Comparison of ENCODE assay signal across 21 mouse cellular contexts in the genomic region with DNA sequence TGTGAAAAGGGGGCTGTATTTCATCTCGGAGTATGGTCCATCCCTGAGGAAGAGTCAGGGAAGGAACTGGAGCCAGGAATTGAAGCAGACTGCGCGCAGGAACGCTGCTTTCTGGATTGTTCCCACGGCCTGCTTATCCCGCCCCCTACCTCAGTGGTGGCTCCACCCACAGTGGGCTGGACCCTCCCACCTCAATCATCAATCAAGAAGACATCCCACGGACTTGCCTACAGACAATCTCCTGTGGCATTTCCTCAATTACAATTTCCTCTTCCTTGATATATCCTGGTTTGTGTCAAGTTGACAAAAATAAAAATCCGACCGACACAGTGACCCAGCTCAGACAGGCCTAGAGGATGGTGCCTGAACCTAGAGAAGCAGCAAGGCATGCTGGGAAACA.
DNase-seq lines count a peak whose midpoint lies in the region; ATAC-seq and TF ChIP-seq lines count a peak whose summit lies in the region.
"Had no signal": no experiment of that assay in that cellular context is flagged by ENCODE, and none has a peak within 500 bp of the region (broad histone marks: within the 10 kb centered on the region; RNA-seq: fewer than 3 reads in every experiment).

No protein-coding gene starts in this region.

- H3K27ac ChIP-seq in intestine, embryonic 15.5 days: no peak overlapping the region
- no peak overlapping the region for H3K27ac ChIP-seq in intestine, postnatal 0 days (ENCODE audit: low read depth, low read length)
- H3K27ac ChIP-seq: embryonic facial prominence, embryonic 15.5 days; gastrocnemius, adult 2 months; heart, embryonic 10.5 days; hindbrain, postnatal 0 days; limb, embryonic 12.5 days; midbrain, embryonic 10.5 days; neural tube, embryonic 15.5 days had no signal

- H3K36me3 ChIP-seq in intestine, embryonic 15.5 days: no peaks in the 10 kb centered on the region
- H3K36me3 ChIP-seq in intestine, postnatal 0 days (ENCODE audit: control insufficient read depth, insufficient read depth): no peaks in the 10 kb centered on the region
- H3K36me3 ChIP-seq in E14TG2a.4 (ENCODE audit: insufficient read depth, low read length): no peaks in the 10 kb centered on the region
- H3K36me3 ChIP-seq: embryonic facial prominence, embryonic 15.5 days; heart, embryonic 10.5 days; limb, embryonic 12.5 days; midbrain, embryonic 10.5 days; neural tube, embryonic 15.5 days had no signal

- WGBS in intestine, embryonic 15.5 days: 38% methylated on average over 9 of the region's 9 CpGs
- 42% methylated on average over 9 of the region's 9 CpGs for WGBS in intestine, postnatal 0 days

- H3K4me1 ChIP-seq in intestine, embryonic 15.5 days (replicated peaks): peaks cover 12% of the 10 kb centered on the region
- no peaks in the 10 kb centered on the region; the same call in 1 of the 2 replicates for H3K4me1 ChIP-seq in intestine, postnatal 0 days (replicated peaks; ENCODE audit: control insufficient read depth, insufficient read depth, low read length)
- H3K4me1 ChIP-seq in E14TG2a.4 (replicated peaks; ENCODE audit: low read depth, low read length): peaks cover 81% of the 10 kb centered on the region

- H3K4me3 ChIP-seq in intestine, embryonic 15.5 days (replicated peaks): no peak overlapping the region
- no peak overlapping the region for H3K4me3 ChIP-seq in intestine, postnatal 0 days (ENCODE audit: low read depth, low read length)
- peak overlapping the region; percentile 70 for H3K4me3 ChIP-seq in E14TG2a.4 (replicated peaks; ENCODE audit: low read length)
- H3K4me3 ChIP-seq: embryonic facial prominence, embryonic 15.5 days; gastrocnemius, adult 2 months; heart, embryonic 10.5 days; limb, embryonic 12.5 days; neural tube, embryonic 15.5 days had no signal

- DNase-seq in ES-CJ7 (ENCODE audit: low read depth, low spot score): peak; percentile 55
- DNase-seq in kidney, postnatal 14 days: peak; percentile 44
- no peak for DNase-seq in cerebellum, adult 18-20 months
- DNase-seq in ovary, adult 18-20 months (ENCODE audit: low spot score): no peak
- DNase-seq: adrenal gland, postnatal 10 days; cerebellum, adult 8-10 months; gastrocnemius, adult 2 months; heart, postnatal 10 days; liver, postnatal 0 days; lung, postnatal 10 days had no signal

- no peaks in the 10 kb centered on the region for H3K27me3 ChIP-seq in intestine, embryonic 15.5 days (replicated peaks)
- H3K27me3 ChIP-seq in intestine, postnatal 0 days (replicated peaks; ENCODE audit: control insufficient read depth, insufficient read depth, low read length): 0 out of 2 replicates have a peak, but pooled peaks cover 3% of the 10 kb centered on the region
- H3K27me3 ChIP-seq in E14TG2a.4 (ENCODE audit: insufficient read depth, low read length): peaks cover 34% of the 10 kb centered on the region
- H3K27me3 ChIP-seq: neural tube, embryonic 15.5 days had no signal

- H3K9ac ChIP-seq in intestine, embryonic 15.5 days: no peak overlapping the region
- H3K9ac ChIP-seq in intestine, postnatal 0 days (ENCODE audit: low read depth, low read length): no peak overlapping the region
- H3K9ac ChIP-seq: embryonic facial prominence, embryonic 15.5 days; limb, embryonic 12.5 days; liver, postnatal 0 days; neural tube, embryonic 15.5 days had no signal

- H3K9me3 ChIP-seq in intestine, embryonic 15.5 days: no peaks in the 10 kb centered on the region
- H3K9me3 ChIP-seq in intestine, postnatal 0 days (ENCODE audit: control insufficient read depth): no peaks in the 10 kb centered on the region
- no peaks in the 10 kb centered on the region for H3K9me3 ChIP-seq in E14TG2a.4 (ENCODE audit: low read length)
- H3K9me3 ChIP-seq: embryonic facial prominence, embryonic 15.5 days; heart, embryonic 10.5 days; limb, embryonic 12.5 days; midbrain, embryonic 10.5 days; neural tube, embryonic 15.5 days had no signal

- no peak overlapping the region for H3K4me2 ChIP-seq in intestine, embryonic 15.5 days (replicated peaks)
- no peak overlapping the region for H3K4me2 ChIP-seq in intestine, postnatal 0 days (replicated peaks; ENCODE audit: low read depth)
- H3K4me2 ChIP-seq: embryonic facial prominence, embryonic 15.5 days; liver, embryonic 11.5 days; neural tube, embryonic 15.5 days had no signal

- no peak for TF ChIP-seq CTCF in intestine, postnatal 0 days (IDR thresholded peaks at IDR 0.05; ENCODE audit: low read depth)
- no peak for TF ChIP-seq CTCF in E14TG2a.4 (conservative IDR thresholded peaks at IDR 0.05; ENCODE audit: low read length)

- ATAC-seq in intestine, embryonic 15.5 days: peak; percentile 15; the same call in 1 of the 2 replicates
- no peak for ATAC-seq in intestine, postnatal 0 days
- ATAC-seq: forebrain, embryonic 14.5 days; hindbrain, postnatal 0 days; liver, postnatal 0 days had no signal

Comparison
In these comparisons a context has a peak if more than half of its experiments do, and no peak if none do; other contexts are left out.
1. DNase-seq: peak in ES-CJ7 (single experiment) and kidney, postnatal 14 days (single experiment); none in cerebellum, adult 18-20 months (0 of 2) and ovary, adult 18-20 months (single experiment).